Mouse (Mus musculus) cerebellum, adult (tissue): ENCODE measurements around the gene Mob1b.

Experiments
- ATAC-seq: cut with Nextera tagmentation; 2 replicates; pipeline ENCODE4 v1.9.2; 2017; ENCODE audit warnings: mild to moderate bottlenecking, moderate library complexity, mixed read lengths; ENCODE audit not compliant: insufficient number of reproducible peaks, low FRiP score, low TSS enrichment

The Mob1b gene

GRCm38 (mm10) chr5:88720116-88721002 is at the start of gene Mob1b:
Gene Mob1b (plus strand): TSS chr5:88720855.
- ATAC-seq, result peak; percentile 94

GRCm38 (mm10) chr5:88674703-88675442 is 45.8 kb upstream of the Mob1b start:
- ATAC-seq, result peak; percentile 34

- peak; percentile 87 for ATAC-seq
Measured at GRCm38 (mm10) chr5:88675443-88676387, 44.9 kb upstream of the Mob1b start, which contains the start of gene Grsf1. Gene Grsf1 (minus strand): TSS chr5:88676171.

GRCm38 (mm10) chr5:88678929-88679328 is 41.7 kb upstream of the Mob1b start:
- no peak for ATAC-seq

GRCm38 (mm10) chr5:88679341-88679740 is 41.3 kb upstream of the Mob1b start:
- no peak for ATAC-seq

- no peak for ATAC-seq
Measured at GRCm38 (mm10) chr5:88680567-88680966, 40.1 kb upstream of the Mob1b start.

GRCm38 (mm10) chr5:88683706-88684105 is 36.9 kb upstream of the Mob1b start:
- ATAC-seq, result no peak

- ATAC-seq, result no peak
Measured at GRCm38 (mm10) chr5:88684226-88684625, 36.4 kb upstream of the Mob1b start.

- no peak for ATAC-seq
Measured at GRCm38 (mm10) chr5:88685306-88685705, 35.3 kb upstream of the Mob1b start.

GRCm38 (mm10) chr5:88685745-88686299 is 34.8 kb upstream of the Mob1b start:
- ATAC-seq, result no peak

GRCm38 (mm10) chr5:88687996-88688406 is 32.7 kb upstream of the Mob1b start:
- ATAC-seq, result no peak

- ATAC-seq, result no peak
Measured at GRCm38 (mm10) chr5:88688583-88689187, 32.0 kb upstream of the Mob1b start.

- ATAC-seq, result no peak; the same call in 1 of the 2 replicates
Measured at GRCm38 (mm10) chr5:88689279-88689938, 31.2 kb upstream of the Mob1b start.

- ATAC-seq, result no peak
Measured at GRCm38 (mm10) chr5:88690681-88691505, 29.8 kb upstream of the Mob1b start.

- ATAC-seq, result no peak
Measured at GRCm38 (mm10) chr5:88691506-88692095, 29.1 kb upstream of the Mob1b start.

- ATAC-seq, result no peak
Measured at GRCm38 (mm10) chr5:88692586-88692985, 28.1 kb upstream of the Mob1b start.

- no peak for ATAC-seq
Measured at GRCm38 (mm10) chr5:88693057-88693456, 27.6 kb upstream of the Mob1b start.

- ATAC-seq, result peak; percentile 56; the same call in 1 of the 2 replicates
Measured at GRCm38 (mm10) chr5:88697291-88697690, 23.4 kb upstream of the Mob1b start.
